Mouse (Mus musculus) bone marrow macrophage, adult 2 months (primary cell): Measurements from ENCODE around the gene Wdr95. TPM values are rescaled to one million over a fixed set of nuclear protein-coding genes. Genes with fewer than 3 reads are reported as not detected.
A peak's percentile ranks its signal among the peaks of the same experiment; 100 is the strongest.

Experiments
- H3K27ac ChIP-seq: 2 replicates; pipeline ENCODE4 v1.5.1; 2012; ENCODE audit warnings: low read depth, low read length; ENCODE audit not compliant: insufficient read depth
- H3K4me1 ChIP-seq: 2 replicates; pipeline ENCODE4 v1.6.1; 2012; ENCODE audit warnings: low read length; ENCODE audit not compliant: control insufficient read depth, insufficient read depth
- H3K4me3 ChIP-seq: 2 replicates; pipeline ENCODE4 v1.5.1; 2012; ENCODE audit warnings: mild to moderate bottlenecking, low read length, moderate library complexity; ENCODE audit not compliant: insufficient read depth
- CTCF ChIP-seq: IDR thresholded peaks from 2 replicates; pipeline ENCODE4 v1.5.1; 2012; ENCODE audit warnings: low read depth, mild to moderate bottlenecking, low read length, moderate library complexity
- POLR2A ChIP-seq: IDR thresholded peaks from 2 replicates; pipeline ENCODE4 v1.6.1; 2012; ENCODE audit warnings: mild to moderate bottlenecking, low read depth, low read length, borderline replicate concordance
- polyA plus RNA-seq: library from polyadenylated mRNA; stranded (reverse); fragments of >200 nt; gene quantifications from 2 replicates; pipeline ENCODE4 v1.2.4, GENCODE M21; 2012; ENCODE audit not compliant: missing spikeins, insufficient read depth, insufficient read length

Wdr95 gene
- polyA plus RNA-seq, 1 experiment, result not detected

- Histone ChIP-seq H3K27ac (no peak overlapping the region), H3K4me3 (no peak overlapping the region), H3K4me1 (no peaks in the 10 kb centered on the region)
- TF ChIP-seq CTCF (no peak), POLR2A (no peak)
These were observed 7.5 kb downstream of the Wdr95 start for GRCm38 (mm10) chr5:149536005-149536404.

DNA sequence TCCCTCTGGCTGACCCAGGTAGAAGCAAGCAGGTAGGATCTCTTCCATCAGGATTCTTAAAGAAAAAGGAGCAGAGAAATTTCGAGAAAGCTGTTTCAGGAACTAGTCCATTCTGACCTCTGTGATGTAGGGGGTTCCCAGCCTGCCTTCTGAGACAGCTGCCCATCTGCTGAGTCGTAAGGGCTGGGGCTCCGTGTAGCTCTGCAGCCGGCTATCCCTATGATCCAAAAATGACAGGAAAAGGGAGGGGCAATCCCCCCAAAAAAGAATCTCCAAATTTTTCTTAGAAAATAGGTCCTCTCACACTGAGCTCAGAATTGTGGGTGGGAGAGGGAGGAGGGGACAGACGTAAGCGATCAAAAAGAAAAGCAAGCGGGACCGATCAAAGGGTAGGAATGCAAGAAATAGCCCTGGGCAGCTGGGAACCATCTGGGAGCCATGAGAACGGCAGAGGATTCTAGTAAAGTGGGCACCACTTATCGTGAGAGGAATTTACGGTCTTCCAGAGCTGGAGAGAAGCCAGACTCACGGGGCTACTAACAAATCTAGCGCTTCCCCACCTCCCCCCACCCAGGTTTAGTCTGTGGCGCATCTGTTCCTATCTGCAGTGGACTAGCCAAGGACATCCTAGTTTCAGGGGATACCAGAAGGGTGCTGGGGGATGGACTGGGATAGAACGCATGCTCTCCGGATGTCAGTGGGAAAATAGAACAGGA is 9.5 kb downstream of the Wdr95 start:
- Histone ChIP-seq H3K4me3 (no peak overlapping the region), H3K4me1 (no peaks in the 10 kb centered on the region), H3K27ac (no peak overlapping the region)
- TF ChIP-seq POLR2A (no peak), CTCF (no peak)

DNA sequence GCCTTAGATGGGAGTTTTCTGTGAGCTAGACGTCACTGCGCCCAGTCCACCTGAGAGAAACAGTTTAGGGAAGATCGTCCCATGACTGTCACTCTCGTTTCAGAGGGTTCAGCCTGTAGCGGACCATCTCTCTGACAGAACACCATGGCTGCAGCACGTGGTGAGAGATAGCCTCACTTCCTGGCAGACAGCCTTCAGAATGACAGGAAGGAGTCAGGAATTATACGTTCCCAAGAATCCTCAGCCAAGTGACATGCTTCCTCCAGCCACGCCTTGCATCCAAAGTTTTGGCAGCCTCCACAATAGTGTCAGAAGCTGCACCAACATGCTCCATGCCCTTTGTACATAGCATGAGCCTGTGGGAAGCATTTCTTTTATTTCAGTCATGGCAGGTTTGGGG is 10.1 kb downstream of the Wdr95 start:
- H3K4me3 ChIP-seq, result no peak overlapping the region
- no peak overlapping the region for H3K27ac ChIP-seq
- H3K4me1 ChIP-seq, result no peaks in the 10 kb centered on the region
- TF ChIP-seq CTCF (no peak), POLR2A (no peak)

- H3K4me3 ChIP-seq, result no peak overlapping the region
- no peak overlapping the region for H3K27ac ChIP-seq
- H3K4me1 ChIP-seq, result no peaks in the 10 kb centered on the region
- no peak for TF ChIP-seq CTCF
- TF ChIP-seq POLR2A, result no peak
These were observed 10.6 kb downstream of the Wdr95 start for GRCm38 (mm10) chr5:149539051-149539450.

DNA sequence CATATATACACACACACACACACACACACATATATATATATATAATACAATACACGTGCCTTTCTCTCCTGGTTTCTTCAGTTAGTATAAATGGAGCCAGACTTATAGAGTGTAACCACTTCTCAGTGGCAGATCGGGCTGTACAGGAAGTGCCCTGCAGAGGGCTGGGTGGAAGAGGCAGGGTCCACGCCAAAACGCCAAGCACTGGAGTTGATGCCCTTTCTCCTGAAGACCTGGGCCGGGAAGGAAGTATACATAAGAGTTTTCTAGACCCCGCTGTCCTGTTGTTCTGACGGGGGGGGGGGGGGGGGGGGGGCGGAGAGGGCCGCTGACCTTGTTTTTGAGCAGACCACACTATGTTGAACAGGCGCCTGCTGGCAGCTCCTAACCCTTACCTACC is 22.7 kb downstream of the Wdr95 start:
- Histone ChIP-seq H3K4me1 (no peaks in the 10 kb centered on the region), H3K27ac (no peak overlapping the region), H3K4me3 (no peak overlapping the region)
- no peak for TF ChIP-seq POLR2A
- no peak for TF ChIP-seq CTCF

GRCm38 (mm10) chr5:149552742-149553141 is 24.3 kb downstream of the Wdr95 start:
- H3K4me3 ChIP-seq, result no peak overlapping the region
- TF ChIP-seq POLR2A, result no peak
- TF ChIP-seq CTCF, result peak; percentile 24; the same call in 1 of the 2 replicates

DNA sequence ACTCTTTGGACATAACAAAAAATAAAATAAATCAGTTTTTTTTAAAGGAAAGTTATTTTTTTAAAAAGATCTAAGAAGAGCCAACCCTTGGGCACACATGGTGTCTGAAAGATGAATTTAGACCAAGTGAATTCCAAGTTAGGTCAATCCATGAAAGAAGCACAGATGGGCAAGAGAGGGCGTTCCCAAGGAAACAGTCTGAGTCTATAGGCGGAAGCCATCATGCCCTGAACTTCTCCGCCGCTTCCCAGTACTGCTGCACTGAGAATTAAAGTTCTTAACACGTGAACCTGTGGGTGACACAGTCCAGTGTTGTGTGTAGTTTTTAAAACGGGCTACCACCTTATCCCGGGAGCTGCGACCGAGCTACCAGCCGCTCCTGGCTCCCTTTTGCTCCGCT is 24.9 kb downstream of the Wdr95 start:
- no peak for TF ChIP-seq POLR2A
- no peak for TF ChIP-seq CTCF
- no peaks in the 10 kb centered on the region for H3K4me1 ChIP-seq
- H3K4me3 ChIP-seq, result no peak overlapping the region
- H3K27ac ChIP-seq, result no peak overlapping the region

More at GRCm38 (mm10) chr5:149552742-149553141, 24.3 kb downstream of the Wdr95 start:
- Histone ChIP-seq H3K4me1 (no peaks in the 10 kb centered on the region), H3K27ac (no peak overlapping the region)

- TF ChIP-seq POLR2A (no peak), CTCF (no peak)
- Histone ChIP-seq H3K4me1 (no peaks in the 10 kb centered on the region), H3K4me3 (no peak overlapping the region), H3K27ac (no peak overlapping the region)
These were observed 25.9 kb downstream of the Wdr95 start for GRCm38 (mm10) chr5:149554397-149554796.

GRCm38 (mm10) chr5:149560903-149561588 is 32.6 kb downstream of the Wdr95 start:
- no peak overlapping the region for H3K27ac ChIP-seq
- no peaks in the 10 kb centered on the region for H3K4me1 ChIP-seq
- TF ChIP-seq POLR2A (no peak), CTCF (no peak)
- no peak overlapping the region for H3K4me3 ChIP-seq

DNA sequence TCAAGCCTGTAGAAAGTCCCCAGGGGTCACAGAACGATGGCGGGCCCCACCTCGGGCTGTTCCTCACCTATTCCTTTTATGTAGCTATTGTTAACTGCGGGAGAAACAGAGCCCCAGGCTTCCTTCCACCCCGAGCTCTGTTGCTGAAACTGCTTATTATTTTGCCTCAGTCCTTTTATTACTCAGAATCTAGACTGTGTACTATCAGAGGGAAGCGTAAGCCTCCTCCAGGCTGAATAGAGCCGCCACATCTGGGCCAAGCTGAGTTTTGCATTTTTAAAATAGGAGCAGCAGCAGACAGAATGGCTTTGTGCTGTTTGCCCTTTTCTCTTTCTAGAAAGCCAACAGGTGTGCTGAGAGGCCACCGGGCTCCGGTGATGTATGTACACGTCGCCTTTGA is 37.5 kb downstream of the Wdr95 start:
- TF ChIP-seq CTCF (no peak), POLR2A (no peak)
- Histone ChIP-seq H3K4me1 (no peaks in the 10 kb centered on the region), H3K4me3 (no peak overlapping the region), H3K27ac (no peak overlapping the region)
